Mouse (Mus musculus) liver, embryonic 16.5 days (tissue): ENCODE results near the gene Mia2. TPM values are rescaled to one million over a fixed set of nuclear protein-coding genes. Genes with fewer than 3 reads are reported as not detected.

Source experiments
- ATAC-seq: fragments of 200-750 bp; cut with Nextera tagmentation; 2 replicates; pipeline ENCODE4 v1.8.0; 2017; ENCODE audit warnings: low read depth, mild to moderate bottlenecking, moderate number of reproducible peaks, moderate library complexity
- H3K27ac ChIP-seq: fragments of 300-500 bp; sonication (generic); 2 replicates; pipeline ENCODE4 v1.5.1; 2014; ENCODE audit warnings: mild to moderate bottlenecking, low read length
- H3K27me3 ChIP-seq: fragments of 300-500 bp; sonication (generic); 2 replicates; pipeline ENCODE4 v1.6.1; 2014; ENCODE audit warnings: low read depth, low read length, mixed read lengths; ENCODE audit not compliant: control insufficient read depth, insufficient read depth
- H3K36me3 ChIP-seq: fragments of 300-500 bp; sonication (generic); 2 replicates; pipeline ENCODE4 v1.6.1; 2014; ENCODE audit warnings: mild to moderate bottlenecking; ENCODE audit not compliant: control insufficient read depth, insufficient read depth
- H3K4me1 ChIP-seq: fragments of 300-500 bp; sonication (generic); 2 replicates; pipeline ENCODE4 v1.6.1; 2014; ENCODE audit warnings: low read depth, low read length, mixed read lengths; ENCODE audit not compliant: control insufficient read depth
- H3K4me2 ChIP-seq: fragments of 300-500 bp; sonication (generic); 2 replicates; pipeline ENCODE4 v1.6.1; 2014; ENCODE audit warnings: low read depth, low read length, mixed read lengths
- H3K4me3 ChIP-seq: fragments of 300-500 bp; sonication (generic); 2 replicates; pipeline ENCODE4 v1.5.1; 2014; ENCODE audit warnings: low read depth, mild to moderate bottlenecking, low read length
- H3K9ac ChIP-seq: fragments of 300-500 bp; sonication (generic); 2 replicates; pipeline ENCODE4 v1.6.1; 2014; ENCODE audit warnings: low read depth, low read length
- H3K9me3 ChIP-seq: fragments of 300-500 bp; sonication (generic); replicated peaks from 2 replicates; pipeline ENCODE4 v1.6.1; 2016; ENCODE audit warnings: low read length; ENCODE audit not compliant: control insufficient read depth
- WGBS: fragments of 180-500 bp; shearing (Covaris S2); extraction: QIAGEN DNeasy Blood & Tissue Kit; methylation state at CpG from one replicate; pipeline ENCODE4 v1.1.7; 2014; ENCODE audit not compliant: insufficient replicate concordance; 5-methylcytosine and 5-hydroxymethylcytosine counted together
- polyA plus RNA-seq: library from polyadenylated mRNA; unstranded; fragments of >200 nt; fragmentation: Nextera tagmentation; extraction: Ambion mirVana; gene quantifications from 2 replicates; pipeline ENCODE4 v1.2.1, GENCODE M21; 2015

The Mia2 gene
- polyA plus RNA-seq, 1 experiment from 2014 or later = 56.2 TPM

DNA sequence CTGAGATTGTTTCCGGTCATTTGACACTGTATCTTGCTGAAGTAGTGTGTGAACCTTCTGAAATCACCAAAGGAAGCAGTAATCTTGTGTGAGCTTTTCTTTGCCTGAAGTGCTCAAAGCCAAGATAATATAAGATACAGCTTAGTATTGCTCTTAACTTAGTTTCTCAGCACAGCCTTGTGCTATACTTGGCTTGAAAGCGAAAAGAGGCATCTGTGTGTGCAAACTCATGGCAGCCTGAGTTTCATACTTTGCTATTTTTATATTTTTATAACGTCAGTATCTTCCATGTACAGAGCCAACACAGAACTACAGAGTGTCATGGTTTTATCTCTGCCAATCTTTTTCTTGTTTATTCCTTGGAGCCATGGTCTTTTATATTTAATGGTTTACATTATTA lies 21.6 kb downstream of the Mia2 start:
- Histone ChIP-seq H3K27ac (no peak overlapping the region), H3K4me3 (no peak overlapping the region), H3K36me3 (no peaks in the 10 kb centered on the region), H3K9me3 (no peaks in the 10 kb centered on the region), H3K27me3 (no peaks in the 10 kb centered on the region), H3K4me1 (no peaks in the 10 kb centered on the region), H3K9ac (no peak overlapping the region), H3K4me2 (no peak overlapping the region)
- no peak for ATAC-seq
- 58% methylated on average over 3 of the region's 3 CpGs for WGBS

DNA sequence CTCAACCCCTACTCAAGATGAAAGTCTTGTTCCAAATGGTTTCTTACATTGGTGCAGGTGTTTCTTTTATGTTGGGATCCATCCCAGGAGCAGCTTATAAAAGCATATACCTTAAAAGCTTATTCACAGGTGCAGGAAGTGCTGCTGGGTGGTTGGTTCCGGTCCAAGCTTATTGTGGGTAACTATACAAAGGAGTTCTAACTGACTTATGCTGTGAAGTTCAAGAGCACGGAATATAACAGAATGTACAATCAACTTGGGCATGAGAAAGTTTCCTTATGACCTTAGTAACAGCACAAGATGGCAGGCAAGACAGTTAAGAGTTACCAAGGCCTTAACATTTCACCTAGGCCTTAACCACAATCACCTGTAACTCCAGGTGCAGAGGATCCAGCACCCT lies 29.8 kb downstream of the Mia2 start:
- no peak for ATAC-seq
- H3K27me3 ChIP-seq = no peaks in the 10 kb centered on the region
- no peak overlapping the region for H3K4me3 ChIP-seq
- H3K4me1 ChIP-seq = peaks cover 6% of the 10 kb centered on the region
- no peaks in the 10 kb centered on the region for H3K9me3 ChIP-seq
- WGBS = 66% methylated on average over 2 of the region's 2 CpGs
- H3K27ac ChIP-seq = no peak overlapping the region
- H3K9ac ChIP-seq = no peak overlapping the region
- H3K4me2 ChIP-seq = no peak overlapping the region
- no peaks in the 10 kb centered on the region for H3K36me3 ChIP-seq

DNA sequence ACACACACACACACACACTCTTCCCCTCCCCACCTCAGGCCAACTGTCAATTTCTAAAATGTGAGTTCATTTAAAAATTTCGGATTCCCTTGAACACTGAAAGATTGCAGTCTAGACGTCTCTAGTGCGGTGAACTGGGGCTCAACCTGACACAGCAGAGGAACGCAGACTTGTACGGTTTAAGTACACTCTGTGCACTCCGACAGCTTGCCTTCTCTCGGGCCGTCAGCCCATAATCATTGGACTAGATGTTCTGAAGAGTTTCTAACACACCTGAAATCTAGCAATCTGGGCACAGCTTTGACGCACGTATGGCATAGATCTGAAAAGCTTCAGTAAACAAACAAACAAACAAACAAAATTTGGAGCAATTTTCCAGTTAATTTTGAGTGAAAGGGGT lies 32.9 kb downstream of the Mia2 start:
- H3K9me3 ChIP-seq = no peaks in the 10 kb centered on the region
- H3K27me3 ChIP-seq = no peaks in the 10 kb centered on the region
- no peak overlapping the region for H3K9ac ChIP-seq
- no peak overlapping the region for H3K4me3 ChIP-seq
- peaks cover 23% of the 10 kb centered on the region for H3K4me1 ChIP-seq
- no peak overlapping the region for H3K27ac ChIP-seq
- H3K36me3 ChIP-seq = no peaks in the 10 kb centered on the region
- H3K4me2 ChIP-seq = no peak overlapping the region
- no peak for ATAC-seq
- WGBS = 74% methylated on average over 10 of the region's 10 CpGs

DNA sequence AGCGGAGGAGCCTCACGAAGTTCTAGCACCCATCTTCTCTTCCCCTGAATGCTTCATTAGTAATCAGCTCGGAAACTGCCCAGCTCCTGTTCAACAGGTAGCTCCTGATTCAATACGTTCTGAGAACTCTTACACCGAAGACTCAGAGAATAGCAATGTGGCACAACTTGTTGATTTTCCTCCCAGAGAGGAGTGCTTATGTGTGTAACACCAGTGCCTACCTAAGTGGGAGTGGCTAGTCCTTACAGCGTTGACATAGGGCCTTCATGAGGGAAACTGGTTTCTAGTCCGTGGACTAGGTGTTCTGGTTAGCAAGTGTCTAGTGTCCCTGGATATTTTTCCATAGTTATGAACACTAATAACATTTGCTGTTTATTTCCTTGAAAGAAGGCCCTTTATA lies 33.4 kb downstream of the Mia2 start:
- Histone ChIP-seq H3K36me3 (no peaks in the 10 kb centered on the region), H3K4me1 (peaks cover 28% of the 10 kb centered on the region), H3K9me3 (no peaks in the 10 kb centered on the region), H3K27ac (0 out of 2 replicates have a peak overlapping the region, but pooled peaks have one; percentile 29), H3K4me2 (no peak overlapping the region), H3K27me3 (no peaks in the 10 kb centered on the region), H3K9ac (no peak overlapping the region), H3K4me3 (no peak overlapping the region)
- WGBS = 52% methylated on average over 7 of the region's 7 CpGs
- ATAC-seq = no peak

- H3K27ac ChIP-seq = peak overlapping the region; percentile 59
- H3K4me1 ChIP-seq = peaks cover 33% of the 10 kb centered on the region
- 30% methylated on average over 6 of the region's 6 CpGs for WGBS
These were observed 34.0 kb downstream of the Mia2 start for GRCm38 (mm10) chr12:59129592-59129991.

DNA sequence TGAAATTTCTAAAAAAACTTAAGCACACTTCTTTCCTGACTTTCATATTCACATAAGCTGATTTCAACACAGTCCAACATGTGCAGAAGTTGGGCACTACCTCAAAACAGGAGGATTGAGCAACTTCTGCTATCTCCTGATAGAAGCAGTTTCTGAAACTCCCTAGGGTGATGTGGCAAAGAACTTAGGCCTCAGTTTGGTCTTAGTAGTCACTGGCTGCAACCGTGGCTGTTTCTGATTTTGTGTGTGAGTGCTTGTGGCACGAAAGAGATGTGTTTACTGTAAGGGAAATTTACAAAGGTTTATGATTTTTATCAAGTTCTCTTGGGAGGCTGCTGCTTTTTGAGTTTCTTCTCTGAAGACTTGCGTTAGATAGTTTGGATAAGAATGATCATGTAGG lies 34.6 kb downstream of the Mia2 start:
- H3K4me2 ChIP-seq = peak overlapping the region; percentile 100
- no peaks in the 10 kb centered on the region for H3K9me3 ChIP-seq
- ATAC-seq = peak; percentile 12; the same call in 1 of the 2 replicates
- peak overlapping the region; percentile 86 for H3K9ac ChIP-seq
- 6% methylated on average over 3 of the region's 3 CpGs for WGBS
- peak overlapping the region; percentile 79 for H3K4me3 ChIP-seq
- H3K36me3 ChIP-seq = no peaks in the 10 kb centered on the region
- peak overlapping the region; percentile 88 for H3K27ac ChIP-seq
- no peaks in the 10 kb centered on the region for H3K27me3 ChIP-seq
- H3K4me1 ChIP-seq = peaks cover 38% of the 10 kb centered on the region

More at GRCm38 (mm10) chr12:59129592-59129991, 34.0 kb downstream of the Mia2 start:
- no peaks in the 10 kb centered on the region for H3K27me3 ChIP-seq
- no peaks in the 10 kb centered on the region for H3K36me3 ChIP-seq
- peak overlapping the region; percentile 100 for H3K4me2 ChIP-seq
- H3K9me3 ChIP-seq = no peaks in the 10 kb centered on the region
- peak overlapping the region; percentile 41 for H3K4me3 ChIP-seq
- H3K9ac ChIP-seq = no peak overlapping the region
- no peak for ATAC-seq

GRCm38 (mm10) chr12:59130651-59131577 lies 35.3 kb downstream of the Mia2 start:
- no peaks in the 10 kb centered on the region for H3K36me3 ChIP-seq
- H3K4me3 ChIP-seq = peak overlapping the region; percentile 79
- peaks cover 44% of the 10 kb centered on the region for H3K4me1 ChIP-seq

DNA sequence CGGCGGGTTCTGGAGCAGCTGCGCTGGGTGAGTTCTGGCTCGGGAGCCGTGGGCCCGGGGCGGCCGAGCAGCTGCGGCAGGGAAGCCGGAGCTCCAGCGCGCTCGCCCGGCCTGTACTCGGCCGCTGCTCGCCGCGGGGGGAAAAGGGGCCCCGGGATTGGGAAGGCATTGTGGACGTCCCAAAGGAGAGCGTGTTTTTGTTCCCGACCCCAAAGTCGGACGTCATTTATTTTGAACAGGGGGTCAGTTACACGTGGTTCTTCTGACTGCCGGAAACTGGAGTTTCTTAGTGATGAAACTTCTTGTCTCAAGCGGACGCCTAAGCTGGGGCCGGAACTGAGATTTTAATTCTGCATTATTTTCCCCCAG lies 36.0 kb downstream of the Mia2 start:
- Histone ChIP-seq H3K4me2 (peak overlapping the region; percentile 100), H3K9ac (peak overlapping the region; percentile 86)
- ATAC-seq = no peak

More at GRCm38 (mm10) chr12:59130651-59131577, 35.3 kb downstream of the Mia2 start:
- Histone ChIP-seq H3K4me2 (peak overlapping the region; percentile 100), H3K27me3 (no peaks in the 10 kb centered on the region), H3K9ac (peak overlapping the region; percentile 86), H3K27ac (peak overlapping the region; percentile 88), H3K9me3 (no peaks in the 10 kb centered on the region)
- peak; percentile 89 for ATAC-seq
- WGBS = under 1% methylated on average over 84 of the region's 100 CpGs

GRCm38 (mm10) chr12:59132462-59132861 lies 36.9 kb downstream of the Mia2 start:
- no peak for ATAC-seq
- H3K27ac ChIP-seq = peak overlapping the region; percentile 74

More for the DNA sequence above, 36.0 kb downstream of the Mia2 start:
- Histone ChIP-seq H3K9me3 (no peaks in the 10 kb centered on the region), H3K4me1 (peaks cover 48% of the 10 kb centered on the region), H3K36me3 (no peaks in the 10 kb centered on the region), H3K27me3 (no peaks in the 10 kb centered on the region), H3K27ac (peak overlapping the region; percentile 88), H3K4me3 (peak overlapping the region; percentile 79)
- 1% methylated on average over 29 of the region's 30 CpGs for WGBS

More at GRCm38 (mm10) chr12:59132462-59132861, 36.9 kb downstream of the Mia2 start:
- Histone ChIP-seq H3K9me3 (no peaks in the 10 kb centered on the region), H3K4me2 (peak overlapping the region; percentile 100), H3K4me3 (peak overlapping the region; percentile 79), H3K27me3 (no peaks in the 10 kb centered on the region), H3K4me1 (peaks cover 48% of the 10 kb centered on the region), H3K36me3 (no peaks in the 10 kb centered on the region), H3K9ac (peak overlapping the region; percentile 86)
- WGBS = 18% methylated on average over 3 of the region's 3 CpGs
